Mouse (Mus musculus): Measurements from ENCODE around the gene Ccdc84. TPM values are rescaled to one million over a fixed set of nuclear protein-coding genes. Genes with fewer than 3 reads are reported as not detected.
"Not testable (repeated sequence)": the region's sequence is repeated elsewhere in the genome, so short reads cannot be mapped to it uniquely, and the experiment has no call there.

Gene Ccdc84
- polyA plus RNA-seq (2015; fragmentation: Nextera tagmentation; extraction: Ambion mirVana), result 24.6 and 27.0 TPM in 2 replicates

DNA sequence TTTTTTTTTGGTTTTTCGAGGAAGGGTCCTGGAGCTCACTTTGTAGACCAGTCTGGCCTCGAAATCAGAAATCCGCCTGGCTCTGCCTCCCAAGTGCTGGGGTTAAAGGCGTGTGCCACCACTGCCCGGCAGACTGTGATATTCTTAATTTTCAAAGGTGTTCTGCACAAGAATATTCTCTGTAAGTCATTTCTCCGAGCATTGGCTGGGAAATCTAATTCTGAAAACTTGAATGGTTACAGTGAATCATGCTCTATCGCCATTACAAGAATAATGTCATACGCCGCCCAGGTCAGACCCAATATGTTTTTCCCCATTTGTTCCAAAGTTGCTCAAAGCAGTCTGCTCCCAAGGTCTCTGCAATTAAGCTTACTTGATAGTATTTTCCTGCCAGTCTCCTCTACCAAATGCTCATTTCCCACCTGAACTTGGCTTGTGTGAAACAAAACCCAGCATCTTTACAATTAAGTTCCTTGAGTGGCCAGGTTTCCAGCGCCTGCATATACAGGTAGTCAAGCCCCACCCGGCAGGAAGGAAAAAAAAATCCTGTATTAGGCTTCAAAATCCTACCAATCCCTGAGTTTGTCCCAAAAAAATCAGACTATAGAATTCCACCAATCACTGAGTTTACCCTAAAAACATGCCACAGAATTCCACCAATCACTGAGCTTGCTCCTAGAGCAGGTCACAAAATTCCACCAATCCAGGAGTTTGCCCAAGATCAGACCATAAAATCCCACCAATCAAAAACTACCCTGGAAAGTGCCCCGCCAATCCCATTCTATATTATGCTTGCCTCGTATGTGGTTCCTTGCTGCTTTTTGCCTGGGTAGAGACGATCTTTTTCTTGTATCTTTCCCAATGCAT lies at the start of gene Ccdc84:
TSS of gene Ccdc84 (minus strand) at position 51 of the 867 bp plus-strand sequence.
- DNase-seq (ENCODE audit: low spot score), result no peak

- no peak for DNase-seq (ENCODE audit: low spot score)
Measured at GRCm38 (mm10) chr9:44461950-44462349, 43.6 kb upstream of the Ccdc84 start.

- DNase-seq (ENCODE audit: low spot score), result peak; percentile 32
Measured at GRCm38 (mm10) chr9:44457035-44457742, 38.8 kb upstream of the Ccdc84 start.

DNA sequence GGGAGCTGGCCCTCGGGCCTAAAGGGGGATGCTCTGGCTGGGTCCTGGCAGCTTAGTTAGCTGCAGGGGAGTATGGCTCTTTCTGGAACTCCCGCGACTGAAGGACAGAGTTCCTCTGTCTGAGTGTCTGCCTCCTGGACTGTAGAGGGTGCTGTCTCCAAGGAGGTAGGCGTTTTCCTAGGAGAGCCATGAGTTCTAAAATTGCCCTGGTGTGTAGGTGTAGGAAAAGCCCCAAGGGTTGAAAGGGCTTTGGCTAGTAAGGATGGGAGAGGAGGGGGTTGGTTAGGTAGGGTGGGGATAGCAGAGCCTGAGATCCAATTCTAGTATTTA lies 36.5 kb upstream of the Ccdc84 start, which contains the start of gene Upk2:
TSS of gene Upk2 (minus strand) at position 86 of the 330 bp plus-strand sequence.
- no peak for DNase-seq (ENCODE audit: low spot score)

GRCm38 (mm10) chr9:44454132-44454890 lies 35.9 kb upstream of the Ccdc84 start:
- peak; percentile 82 for DNase-seq (ENCODE audit: low spot score)

DNA sequence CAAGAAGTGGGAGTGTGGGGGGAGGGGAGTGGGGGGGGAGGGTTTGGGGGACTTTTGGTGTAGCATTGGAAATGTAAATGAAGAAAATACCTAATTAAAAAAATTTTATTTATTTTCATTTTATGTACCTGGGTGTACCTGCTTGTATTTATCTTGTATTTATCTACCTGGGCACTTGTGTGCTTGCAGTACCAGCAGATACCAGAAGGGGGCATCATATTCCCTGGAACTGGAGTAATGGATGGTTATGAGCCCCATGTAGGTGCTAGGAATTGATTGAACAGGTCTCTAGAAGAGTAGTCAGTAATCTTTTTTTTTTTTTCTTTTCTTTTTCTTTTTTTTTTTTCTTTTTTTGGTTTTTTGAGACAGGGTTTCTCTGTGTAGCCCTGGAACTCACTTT lies 32.0 kb upstream of the Ccdc84 start:
- DNase-seq (ENCODE audit: low spot score), result peak; percentile 20

GRCm38 (mm10) chr9:44444402-44445025 lies 26.1 kb upstream of the Ccdc84 start:
- not testable (repeated sequence) for DNase-seq (ENCODE audit: low spot score)

DNA sequence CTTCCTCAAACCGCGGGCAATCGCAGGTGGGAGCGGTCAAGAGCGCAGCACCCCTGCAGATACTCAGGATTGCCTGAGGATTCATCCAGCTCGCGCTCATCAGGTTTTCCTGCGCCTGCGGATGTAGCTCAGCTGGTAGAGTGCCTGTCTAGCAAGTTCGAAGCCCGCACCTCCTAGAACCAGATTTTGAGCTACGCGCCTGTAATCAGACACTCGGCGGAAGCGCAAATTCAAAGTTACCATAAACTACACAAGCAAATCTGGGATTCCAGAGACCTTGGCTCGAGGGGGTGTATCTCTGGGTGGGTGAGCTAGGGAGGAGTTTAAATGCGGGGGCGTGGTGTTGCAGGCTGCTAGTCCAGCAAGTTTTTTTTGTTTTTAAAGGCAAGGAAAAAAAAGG lies 22.6 kb upstream of the Ccdc84 start, which contains the start of gene Foxr1:
TSS of gene Foxr1 (minus strand) at position 176 of the 400 bp plus-strand sequence.
- DNase-seq (ENCODE audit: low spot score), result no peak

DNA sequence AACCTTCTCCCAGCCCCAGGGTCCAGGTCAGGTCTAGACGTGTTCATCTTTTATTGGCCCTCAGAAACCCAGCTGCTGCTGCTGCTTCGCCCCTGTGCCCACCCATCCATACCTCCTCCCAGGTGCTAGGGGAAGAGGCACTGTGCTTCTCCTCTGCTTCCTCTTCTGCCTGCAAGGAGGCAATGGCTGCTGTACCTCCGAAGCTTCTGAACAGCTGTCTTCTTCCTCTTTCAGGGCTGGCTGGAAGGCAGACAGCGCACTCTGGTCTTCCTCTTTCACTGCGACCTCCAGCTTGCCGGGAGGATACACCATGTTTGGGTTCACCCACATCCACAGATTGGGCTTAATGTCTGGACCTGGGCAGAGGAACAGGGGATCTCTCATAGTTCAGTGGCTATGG lies 17.4 kb upstream of the Ccdc84 start:
- no peak for DNase-seq (ENCODE audit: low spot score)

- no peak for DNase-seq (ENCODE audit: low spot score)
Measured at GRCm38 (mm10) chr9:44432577-44433185, 14.3 kb upstream of the Ccdc84 start.

GRCm38 (mm10) chr9:44423576-44423975 lies 5.2 kb upstream of the Ccdc84 start:
- no peak for DNase-seq (ENCODE audit: low spot score)

- no peak for DNase-seq (ENCODE audit: low spot score)
Measured at GRCm38 (mm10) chr9:44420280-44420898, 2.0 kb upstream of the Ccdc84 start.

DNA sequence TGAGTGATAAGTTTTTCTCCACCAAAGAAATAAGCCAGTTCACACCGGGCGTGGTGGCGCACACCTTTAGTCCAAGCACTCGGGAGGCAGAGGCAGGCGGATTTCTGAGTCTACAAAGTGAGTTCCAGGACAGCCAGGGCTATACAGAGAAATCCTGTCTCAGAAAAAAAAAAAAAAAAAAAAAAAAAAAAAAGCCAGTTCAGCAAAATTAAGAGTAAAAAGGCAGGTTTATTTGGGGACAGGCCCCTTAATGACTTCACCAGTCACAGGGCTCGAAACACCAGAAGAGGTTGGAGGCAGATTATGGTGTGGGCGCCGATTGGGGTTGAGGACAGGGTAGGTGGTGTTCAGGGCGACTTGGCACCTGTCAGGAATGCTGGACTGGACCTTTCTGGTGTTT lies 1.4 kb upstream of the Ccdc84 start:
- DNase-seq (ENCODE audit: low spot score), result not testable (repeated sequence)

DNA sequence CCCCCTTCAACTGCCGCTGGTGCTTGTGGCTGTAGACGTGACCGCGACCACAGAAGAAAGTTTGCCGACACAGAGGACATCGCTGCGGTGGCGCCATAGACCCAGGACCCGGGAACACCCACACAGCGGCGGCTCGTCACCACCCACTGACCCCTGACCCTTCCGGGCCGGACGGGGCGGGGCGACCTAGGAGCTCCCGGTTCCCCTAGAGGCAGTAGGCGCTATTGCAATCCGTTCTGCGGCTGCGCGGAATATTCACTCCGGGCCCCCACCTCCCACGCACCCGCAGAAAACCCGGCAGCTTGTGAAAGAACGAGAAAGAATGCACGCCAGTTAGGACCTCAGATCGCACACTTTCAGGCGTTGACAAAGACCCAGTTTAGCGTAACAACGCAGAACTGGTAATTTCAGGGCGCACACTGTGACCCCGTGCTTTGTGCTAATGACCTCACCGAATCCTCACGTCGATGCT lies 441 bp downstream of the Ccdc84 start:
- DNase-seq (ENCODE audit: low spot score), result peak; percentile 93

GRCm38 (mm10) chr9:44417156-44417891 lies 1.0 kb downstream of the Ccdc84 start:
- no peak for DNase-seq (ENCODE audit: low spot score)

- no peak for DNase-seq (ENCODE audit: low spot score)
Measured at GRCm38 (mm10) chr9:44412781-44413180, 5.6 kb downstream of the Ccdc84 start.

DNA sequence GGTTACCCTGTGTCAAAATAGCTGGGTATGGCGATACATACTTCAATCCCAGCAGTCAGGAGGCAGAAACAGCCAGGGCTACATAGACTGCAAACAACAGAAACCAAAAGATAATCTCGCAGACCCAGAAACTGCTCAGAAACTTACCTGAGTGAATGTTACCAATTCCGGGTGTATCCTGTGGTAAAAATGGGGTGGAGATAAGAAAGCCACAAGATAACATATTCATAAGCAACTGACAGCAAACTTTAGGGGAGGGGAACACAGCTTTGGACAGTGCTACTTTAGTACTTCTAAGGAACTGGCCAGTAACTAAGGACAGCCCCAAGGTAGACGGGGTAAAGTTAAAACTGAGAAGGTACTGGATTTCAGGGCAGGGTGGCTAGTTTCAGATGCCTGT lies 6.1 kb downstream of the Ccdc84 start:
- no peak for DNase-seq (ENCODE audit: low spot score)

GRCm38 (mm10) chr9:44411601-44412130 lies 6.7 kb downstream of the Ccdc84 start:
- DNase-seq (ENCODE audit: low spot score), result no peak
